Mouse (Mus musculus) lung, adult 2 months (tissue): ENCODE measurements around the gene Commd3. TPM values are rescaled to one million over a fixed set of nuclear protein-coding genes. Genes with fewer than 3 reads are reported as not detected.

Experiments
- DNase-seq: peaks from one replicate; pipeline ENCODE4 v3.0.0; 2022
- H3K4me1 ChIP-seq: fragments of 200-500 bp; 2 replicates; pipeline ENCODE4 v1.6.1; 2011; ENCODE audit warnings: low read length; ENCODE audit not compliant: control insufficient read depth, insufficient read depth
- H3K4me3 ChIP-seq: fragments of 200-500 bp; replicated peaks from 2 replicates; pipeline ENCODE3; 2011; ENCODE audit warnings: low read depth, mild to moderate bottlenecking, control low read depth, low read length; ENCODE audit errors: extremely low read depth
- CTCF ChIP-seq: fragments of 200-500 bp; IDR thresholded peaks from 2 replicates; pipeline ENCODE4 v1.5.1; 2011; ENCODE audit warnings: mild to moderate bottlenecking, low read length, control low read depth; ENCODE audit not compliant: insufficient read depth
- POLR2A ChIP-seq: fragments of 200-500 bp; IDR thresholded peaks from 2 replicates; pipeline ENCODE4 v1.6.1; 2011; ENCODE audit warnings: low read depth, mild to moderate bottlenecking, control low read depth, low read length, borderline replicate concordance; ENCODE audit errors: extremely low read depth
- WGBS: fragments of 180-500 bp; shearing (Covaris S2); methylation state at CpG from one replicate; pipeline ENCODE4 v1.1.7; 2018; 5-methylcytosine and 5-hydroxymethylcytosine counted together
- polyA plus RNA-seq: library from polyadenylated mRNA; depleted of rRNA; stranded (reverse); fragments of >200 nt; gene quantifications from 2 replicates; pipeline ENCODE4 v1.2.3, GENCODE M21; 2012; rRNA removed

Commd3 gene
- polyA plus RNA-seq, 1 experiment: 38.0 TPM

DNA sequence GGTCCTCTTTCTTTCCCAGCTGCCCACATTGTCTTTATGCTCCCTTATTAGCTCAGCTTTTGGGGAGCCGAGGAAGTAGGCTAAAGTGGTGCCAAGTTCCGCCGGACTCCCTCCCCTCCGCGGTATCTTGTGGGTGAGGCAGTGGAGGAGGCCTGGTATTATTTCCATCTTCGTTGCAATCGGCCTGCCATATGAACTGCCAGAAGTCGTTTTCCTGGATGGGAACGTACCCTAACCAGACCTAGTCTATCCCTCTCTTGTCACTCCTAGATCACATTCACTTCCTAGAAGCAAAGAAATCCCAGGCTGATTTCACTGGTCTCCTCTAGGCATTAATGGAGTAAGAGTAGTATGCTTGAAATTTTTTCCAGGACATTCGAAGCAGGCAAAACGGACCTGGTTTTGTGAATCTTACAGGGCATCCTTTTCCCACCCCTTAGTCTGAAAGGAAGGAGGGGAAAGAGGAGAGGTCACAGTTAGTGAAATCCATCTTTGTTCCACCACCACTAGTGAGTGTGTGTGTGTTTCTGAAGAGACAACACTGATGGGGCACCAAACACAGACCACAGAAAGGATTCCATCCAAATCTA, 27.3 kb downstream of the Commd3 start:
- WGBS: 5% methylated on average over 11 of the region's 11 CpGs
- 0 out of 2 replicates have a peak, but pooled peaks cover 2% of the 10 kb centered on the region for H3K4me1 ChIP-seq
- H3K4me3 ChIP-seq: no peak overlapping the region
- no peak for DNase-seq
- TF ChIP-seq POLR2A (no peak), CTCF (no peak)

DNA sequence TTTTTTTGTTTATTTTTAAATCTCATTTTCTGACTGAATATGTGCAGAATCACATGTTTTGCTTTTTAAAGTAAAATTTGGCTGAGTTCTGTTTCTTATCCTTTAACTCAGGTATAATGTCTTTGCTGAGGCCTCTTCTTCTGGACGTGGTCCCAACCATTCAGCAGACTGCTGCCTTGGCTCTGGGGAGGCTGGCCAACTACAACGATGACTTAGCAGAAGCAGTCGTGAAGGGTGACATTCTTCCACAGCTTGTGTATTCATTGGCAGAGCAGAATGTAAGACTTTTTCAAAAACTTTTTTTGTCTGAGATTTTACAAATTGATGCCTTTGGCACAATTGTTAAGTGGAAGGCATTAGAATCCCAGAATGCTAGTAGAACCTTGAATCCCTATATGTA, 38.2 kb downstream of the Commd3 start:
- no peak for DNase-seq
- H3K4me3 ChIP-seq: no peak overlapping the region
- TF ChIP-seq CTCF: no peak
- TF ChIP-seq POLR2A: no peak
- H3K4me1 ChIP-seq: no peaks in the 10 kb centered on the region
- 51% methylated on average over 3 of the region's 3 CpGs for WGBS

DNA sequence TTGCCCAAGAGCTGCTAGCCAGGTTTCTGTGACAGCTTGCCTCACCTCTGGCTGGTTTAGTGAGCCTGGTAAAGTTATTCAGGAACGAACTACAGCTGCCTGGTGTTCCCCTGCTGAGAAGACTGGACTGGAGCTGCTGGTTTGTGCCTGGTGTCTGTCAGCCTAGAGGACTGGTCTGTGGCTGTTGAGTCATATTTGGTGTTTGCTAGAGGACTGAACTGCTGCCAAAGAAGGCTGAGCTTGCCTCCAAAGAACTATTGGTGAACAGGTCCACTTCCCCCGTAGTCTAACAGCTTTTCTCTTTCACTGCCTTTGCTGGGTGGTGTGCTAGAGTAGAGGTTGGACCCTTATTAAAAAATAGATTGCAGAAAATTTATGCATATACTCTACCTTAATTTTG, 40.9 kb downstream of the Commd3 start:
- DNase-seq: no peak
- TF ChIP-seq CTCF (no peak), POLR2A (no peak)
- Histone ChIP-seq H3K4me3 (no peak overlapping the region), H3K4me1 (no peaks in the 10 kb centered on the region)
- 68% methylated on average over 2 of the region's 2 CpGs for WGBS

DNA sequence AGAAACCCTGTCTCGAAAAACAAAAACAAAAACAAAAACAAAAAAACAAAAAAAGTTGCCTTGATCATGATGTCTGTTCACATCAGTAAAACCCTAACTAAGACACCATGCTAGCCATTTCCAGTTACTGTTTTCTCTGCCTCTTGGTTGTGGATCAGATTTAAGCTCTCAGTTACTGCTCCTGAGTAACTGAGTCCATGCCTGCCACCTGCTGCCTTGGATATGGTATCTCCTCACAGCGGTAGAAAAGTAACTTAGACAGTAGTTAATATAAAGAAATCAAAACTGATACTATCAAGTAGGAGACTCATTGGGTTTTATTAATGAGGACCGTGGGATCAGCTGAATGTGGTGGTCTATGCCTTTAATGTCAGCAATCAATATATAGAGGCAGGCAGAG, 42.2 kb downstream of the Commd3 start:
- TF ChIP-seq POLR2A (no peak), CTCF (no peak)
- H3K4me3 ChIP-seq: no peak overlapping the region
- DNase-seq: no peak
- no peaks in the 10 kb centered on the region for H3K4me1 ChIP-seq
- 79% methylated on average over 3 of the region's 3 CpGs for WGBS

DNA sequence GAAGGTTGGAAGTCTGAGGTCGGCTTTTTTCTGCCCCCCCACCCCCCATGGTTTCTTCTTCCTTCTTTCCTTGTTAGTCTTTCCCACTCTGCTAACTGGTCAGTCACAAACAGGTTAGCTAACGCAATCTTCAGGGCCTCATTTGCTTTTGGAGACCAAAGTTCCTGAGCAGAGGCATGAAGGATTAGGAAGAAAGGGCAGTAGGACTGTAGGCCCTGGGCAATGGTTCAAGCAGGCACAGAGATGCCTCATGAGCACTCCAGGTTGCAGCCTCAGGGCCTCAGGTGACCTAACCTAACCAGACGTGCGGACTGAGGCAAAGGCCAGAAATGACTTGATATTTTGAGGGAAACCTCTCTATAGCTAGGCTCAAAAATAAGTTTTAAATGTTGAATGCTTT, 46.3 kb downstream of the Commd3 start:
- Histone ChIP-seq H3K4me1 (no peaks in the 10 kb centered on the region), H3K4me3 (no peak overlapping the region)
- no peak for DNase-seq
- WGBS: 78% methylated on average over 4 of the region's 4 CpGs
- TF ChIP-seq CTCF: no peak
- no peak for TF ChIP-seq POLR2A

DNA sequence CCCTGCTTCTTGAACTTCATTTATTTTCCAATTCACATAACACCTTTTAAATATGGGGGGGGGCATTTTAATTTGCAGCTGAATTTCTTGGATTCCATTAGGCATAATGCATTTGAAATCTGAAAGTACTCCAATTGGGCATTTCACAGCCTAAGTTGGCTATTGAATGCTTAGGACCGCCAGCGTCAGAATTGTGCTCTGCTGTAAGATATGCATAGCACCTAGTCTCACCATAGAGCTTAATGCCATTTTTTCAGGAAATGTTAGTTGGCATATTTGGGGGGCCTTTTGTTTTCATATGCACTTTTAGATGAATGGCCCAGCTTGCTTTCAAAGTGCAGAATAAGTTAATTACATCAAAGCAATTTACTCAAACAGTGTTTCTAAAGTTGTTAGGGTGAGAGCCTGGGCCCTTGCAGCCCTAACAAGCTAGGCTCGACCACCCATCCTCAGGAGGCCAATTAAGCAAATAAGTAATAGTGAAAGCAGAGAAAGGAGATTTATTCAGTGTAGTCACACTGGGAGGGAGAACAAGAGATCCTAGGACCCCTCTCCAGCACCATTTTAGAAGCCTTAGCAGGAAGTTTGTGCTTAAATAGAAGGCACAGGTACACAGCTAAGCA, 50.1 kb downstream of the Commd3 start:
- no peak for TF ChIP-seq POLR2A
- TF ChIP-seq CTCF: no peak
- no peak for DNase-seq
- Histone ChIP-seq H3K4me1 (no peaks in the 10 kb centered on the region), H3K4me3 (no peak overlapping the region)
- 74% methylated on average over 3 of the region's 3 CpGs for WGBS

DNA sequence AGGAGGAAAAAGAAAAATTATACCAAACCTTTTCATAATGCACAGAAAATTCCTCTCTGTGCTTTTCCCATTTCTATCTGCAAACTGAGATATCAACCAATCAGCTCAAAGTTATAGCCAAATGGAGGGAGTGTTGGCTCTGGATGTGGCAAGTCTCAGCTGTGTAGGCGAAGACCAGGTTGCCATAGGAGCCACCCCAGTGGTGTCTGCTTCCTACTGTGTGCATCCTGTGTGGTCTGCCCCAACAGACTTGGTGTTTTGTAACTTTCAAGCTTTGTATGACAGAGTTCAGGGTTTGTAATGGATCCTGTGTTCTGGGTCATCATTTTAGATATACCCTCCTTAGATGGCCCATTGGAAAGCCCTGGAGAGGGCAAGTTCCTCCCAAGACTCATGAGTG, 52.3 kb downstream of the Commd3 start:
- DNase-seq: no peak
- WGBS: 81% methylated on average over 1 of the region's 1 CpGs

More for the DNA sequence above, 52.3 kb downstream of the Commd3 start:
- no peaks in the 10 kb centered on the region for H3K4me1 ChIP-seq
- TF ChIP-seq POLR2A (no peak), CTCF (no peak)
- no peak overlapping the region for H3K4me3 ChIP-seq

Other genes starting within 250 kb of the Commd3 start
- 16.2 and 19.0 TPM in 2 replicates for gene Bmi1, start 4.6 kb downstream of the Commd3 start, polyA plus RNA-seq
- 0.46 and 0.79 TPM in 2 replicates for gene Spag6, start 21.6 kb downstream of the Commd3 start, polyA plus RNA-seq